Mouse (Mus musculus) embryo, embryonic 9.5 days (tissue): ENCODE results near the gene Wdr3.
A peak's percentile ranks its signal among the peaks of the same experiment; 100 is the strongest.

Source experiments
- DNase-seq: peaks from one replicate; pipeline ENCODE4 v3.0.0-alpha.2; 2017; ENCODE audit errors: extremely low spot score

Wdr3 gene

GRCm38 (mm10) chr3:100162315-100163105, at the start of gene Wdr3, which contains the start of gene Gdap2:
Wdr3 (minus strand) TSS chr3:100162407.
Gdap2 (plus strand) TSS chr3:100162381.
- peak; percentile 88 for DNase-seq

GRCm38 (mm10) chr3:100206973-100207372, 44.8 kb upstream of the Wdr3 start:
- no peak for DNase-seq

- no peak for DNase-seq
These were observed 39.3 kb upstream of the Wdr3 start for GRCm38 (mm10) chr3:100201554-100201953.

- peak; percentile 17 for DNase-seq
These were observed 32.0 kb upstream of the Wdr3 start for GRCm38 (mm10) chr3:100194210-100194609.

- no peak for DNase-seq
These were observed 27.7 kb upstream of the Wdr3 start for GRCm38 (mm10) chr3:100189861-100190260.

- peak; percentile 69 for DNase-seq
These were observed 27.2 kb upstream of the Wdr3 start for GRCm38 (mm10) chr3:100189444-100189843.

GRCm38 (mm10) chr3:100180471-100180870, 18.3 kb upstream of the Wdr3 start:
- no peak for DNase-seq

GRCm38 (mm10) chr3:100176031-100176430, 13.8 kb upstream of the Wdr3 start:
- DNase-seq: no peak

GRCm38 (mm10) chr3:100164991-100165390, 2.8 kb upstream of the Wdr3 start:
- no peak for DNase-seq

- DNase-seq: no peak
These were observed 1.3 kb upstream of the Wdr3 start for GRCm38 (mm10) chr3:100163556-100163955.

GRCm38 (mm10) chr3:100161665-100162314, 417 bp downstream of the Wdr3 start:
- DNase-seq: no peak

GRCm38 (mm10) chr3:100160682-100161445, 1.3 kb downstream of the Wdr3 start:
- no peak for DNase-seq

- no peak for DNase-seq
These were observed 39.8 kb downstream of the Wdr3 start for GRCm38 (mm10) chr3:100122445-100122844.

DNA sequence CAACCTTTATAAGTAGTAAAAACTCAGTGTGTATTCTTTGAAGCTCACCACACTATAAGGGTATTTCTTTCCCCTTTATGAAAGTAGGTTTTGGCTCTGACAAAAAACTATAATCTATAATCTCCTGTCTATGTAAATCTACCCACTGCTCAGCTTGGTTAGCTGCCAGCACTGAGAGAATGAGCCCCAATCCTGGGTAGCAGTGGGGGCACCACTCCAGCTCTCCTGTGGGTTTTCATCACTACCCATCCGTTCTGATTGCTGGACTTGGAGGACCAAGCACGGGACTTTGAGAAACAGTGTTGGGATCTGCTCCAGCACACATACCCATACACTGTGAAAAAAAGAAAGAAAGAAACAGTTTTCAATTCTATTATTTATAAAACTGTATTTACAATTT, 40.2 kb downstream of the Wdr3 start:
- DNase-seq: no peak

DNA sequence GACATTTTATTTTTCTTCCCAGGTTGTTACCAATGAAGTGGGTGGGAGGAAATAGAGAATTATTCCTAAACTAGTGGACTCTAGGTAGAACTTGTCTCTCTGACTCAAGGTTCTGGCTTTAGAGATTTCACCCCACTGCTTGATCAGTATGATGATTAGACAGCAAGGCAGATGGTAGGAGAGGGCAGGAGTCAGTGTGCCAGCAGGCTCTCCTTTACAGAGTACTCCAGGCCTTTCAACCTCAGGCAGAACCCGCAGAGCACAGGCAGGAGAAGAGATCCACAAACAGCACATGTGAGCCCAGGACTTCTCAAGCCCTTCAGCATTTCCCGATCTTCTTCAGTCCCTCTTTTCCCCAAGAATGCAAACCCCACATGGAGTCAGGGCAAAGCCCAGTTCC, 43.5 kb downstream of the Wdr3 start:
- no peak for DNase-seq

GRCm38 (mm10) chr3:100106736-100107135, 55.5 kb downstream of the Wdr3 start:
- DNase-seq: no peak

- DNase-seq: no peak
These were observed 59.7 kb downstream of the Wdr3 start for GRCm38 (mm10) chr3:100102386-100103092.
